Mouse (Mus musculus) cerebellum, adult 2 months (tissue): ENCODE measurements around the gene Zfand6.

Experiments
- CTCF ChIP-seq: fragments of 200-500 bp; IDR thresholded peaks from 2 replicates; pipeline ENCODE4 v1.5.1; 2011; ENCODE audit warnings: low read depth, mild to moderate bottlenecking, control low read depth, low read length, moderate library complexity, borderline replicate concordance; ENCODE audit not compliant: insufficient read depth
- POLR2A ChIP-seq: fragments of 200-500 bp; IDR thresholded peaks from 2 replicates; pipeline ENCODE4 v1.6.1; 2011; ENCODE audit warnings: low read length, control low read depth, borderline replicate concordance; ENCODE audit not compliant: insufficient read depth

- TF ChIP-seq POLR2A (no peak), CTCF (no peak)
Measured at GRCm38 (mm10) chr7:84596002-84596401, 93.8 kb downstream of the Zfand6 start.
